Mouse (Mus musculus) splenic B cell, adult 2 months (primary cell): ENCODE data around the gene Msi2.

Source experiments
- DNase-seq: peaks from one replicate; pipeline ENCODE4 v3.0.0-alpha.2; 2011; ENCODE audit warnings: low read depth, low spot score
- H3K27me3 ChIP-seq: 2 replicates; pipeline ENCODE4 v1.6.1; 2012; ENCODE audit warnings: mild to moderate bottlenecking, low read length, moderate library complexity, mixed read lengths; ENCODE audit not compliant: control insufficient read depth, poor library complexity, insufficient read depth, severe bottlenecking
- H3K36me3 ChIP-seq: 2 replicates; pipeline ENCODE4 v1.6.1; 2012; ENCODE audit warnings: mild to moderate bottlenecking, low read length, moderate library complexity, mixed read lengths; ENCODE audit not compliant: control insufficient read depth, poor library complexity, insufficient read depth, severe bottlenecking

The Msi2 gene

GRCm38 (mm10) chr11:88381145-88381909 lies 337.0 kb downstream of the Msi2 start:
- no peaks in the 10 kb centered on the region for H3K27me3 ChIP-seq
- no peak for DNase-seq

GRCm38 (mm10) chr11:88379635-88380034 lies 338.7 kb downstream of the Msi2 start:
- Histone ChIP-seq H3K27me3 (no peaks in the 10 kb centered on the region), H3K36me3 (peaks cover 3% of the 10 kb centered on the region)
- no peak for DNase-seq

More at GRCm38 (mm10) chr11:88381145-88381909, 337.0 kb downstream of the Msi2 start:
- peaks cover 3% of the 10 kb centered on the region for H3K36me3 ChIP-seq

- DNase-seq = no peak
- H3K36me3 ChIP-seq = peaks cover 2% of the 10 kb centered on the region
- no peaks in the 10 kb centered on the region for H3K27me3 ChIP-seq
Measured at GRCm38 (mm10) chr11:88378686-88379339, 339.5 kb downstream of the Msi2 start.

GRCm38 (mm10) chr11:88372589-88372988 lies 345.7 kb downstream of the Msi2 start:
- Histone ChIP-seq H3K27me3 (no peaks in the 10 kb centered on the region), H3K36me3 (no peaks in the 10 kb centered on the region; the same call in 1 of the 2 replicates)
- no peak for DNase-seq

GRCm38 (mm10) chr11:88369898-88370297 lies 348.4 kb downstream of the Msi2 start:
- Histone ChIP-seq H3K27me3 (no peaks in the 10 kb centered on the region), H3K36me3 (peaks cover 2% of the 10 kb centered on the region)
- no peak for DNase-seq

GRCm38 (mm10) chr11:88367501-88367900 lies 350.8 kb downstream of the Msi2 start:
- no peak for DNase-seq
- Histone ChIP-seq H3K36me3 (peaks cover 6% of the 10 kb centered on the region), H3K27me3 (no peaks in the 10 kb centered on the region)

GRCm38 (mm10) chr11:88365914-88366540 lies 352.3 kb downstream of the Msi2 start:
- Histone ChIP-seq H3K36me3 (peaks cover 6% of the 10 kb centered on the region), H3K27me3 (no peaks in the 10 kb centered on the region)
- no peak for DNase-seq

GRCm38 (mm10) chr11:88364231-88364630 lies 354.1 kb downstream of the Msi2 start:
- DNase-seq = no peak
- Histone ChIP-seq H3K36me3 (peaks cover 7% of the 10 kb centered on the region), H3K27me3 (no peaks in the 10 kb centered on the region)

- H3K27me3 ChIP-seq = no peaks in the 10 kb centered on the region
- DNase-seq = no peak
- H3K36me3 ChIP-seq = peaks cover 7% of the 10 kb centered on the region
Measured at GRCm38 (mm10) chr11:88363481-88363880, 354.8 kb downstream of the Msi2 start.

- DNase-seq = no peak
- no peaks in the 10 kb centered on the region for H3K27me3 ChIP-seq
- 0 out of 2 replicates have a peak, but pooled peaks cover 5% of the 10 kb centered on the region for H3K36me3 ChIP-seq
Measured at GRCm38 (mm10) chr11:88359736-88360135, 358.6 kb downstream of the Msi2 start.

- DNase-seq = no peak
- H3K36me3 ChIP-seq = 0 out of 2 replicates have a peak, but pooled peaks cover 2% of the 10 kb centered on the region
- H3K27me3 ChIP-seq = no peaks in the 10 kb centered on the region
Measured at GRCm38 (mm10) chr11:88357325-88357724, 361.0 kb downstream of the Msi2 start.

- Histone ChIP-seq H3K27me3 (no peaks in the 10 kb centered on the region), H3K36me3 (0 out of 2 replicates have a peak, but pooled peaks cover 2% of the 10 kb centered on the region)
- no peak for DNase-seq
Measured at GRCm38 (mm10) chr11:88356598-88357290, 361.6 kb downstream of the Msi2 start.

GRCm38 (mm10) chr11:88356016-88356415 lies 362.3 kb downstream of the Msi2 start:
- H3K36me3 ChIP-seq = 0 out of 2 replicates have a peak, but pooled peaks cover 2% of the 10 kb centered on the region
- H3K27me3 ChIP-seq = no peaks in the 10 kb centered on the region
- no peak for DNase-seq

GRCm38 (mm10) chr11:88354771-88355170 lies 363.5 kb downstream of the Msi2 start:
- DNase-seq = no peak
- Histone ChIP-seq H3K36me3 (no peaks in the 10 kb centered on the region), H3K27me3 (no peaks in the 10 kb centered on the region)
